Mouse (Mus musculus): ENCODE results near the gene Fancc.

DNA sequence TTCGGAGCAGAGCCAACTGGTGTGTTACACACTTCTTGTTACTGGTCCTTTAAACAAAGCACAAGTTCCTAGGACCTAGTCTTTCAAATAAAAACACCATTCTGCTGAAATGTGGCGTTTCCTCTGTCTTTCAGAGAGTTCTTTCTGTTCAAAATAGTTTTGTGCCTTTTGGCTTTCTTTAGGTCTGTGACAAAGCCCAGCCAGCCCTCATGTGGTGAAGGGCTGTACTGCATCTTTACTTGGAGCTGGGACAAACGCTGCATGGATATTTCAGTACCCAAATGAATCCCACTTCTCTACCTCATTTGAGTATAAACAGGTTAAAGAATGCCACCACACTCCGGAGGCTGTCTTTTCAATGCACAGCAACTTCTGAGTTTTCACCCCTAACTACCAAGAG, 165.7 kb downstream of the Fancc start:
- TF ChIP-seq CTCF (IDR thresholded peaks at IDR 0.05; ENCODE audit: low read depth): peak; percentile 87
- no peak for TF ChIP-seq EP300 (IDR thresholded peaks at IDR 0.05; ENCODE audit: low read depth)
